Mouse (Mus musculus) embryonic facial prominence, embryonic 11.5 days (tissue): ENCODE data around the gene Slc4a1. TPM values are rescaled to one million over a fixed set of nuclear protein-coding genes. Genes with fewer than 3 reads are reported as not detected.

Experiments used
- ATAC-seq: fragments of 200-750 bp; cut with Nextera tagmentation; replicated peaks from 2 replicates; pipeline ENCODE4 v1.8.0; 2017; ENCODE audit warnings: low read depth; ENCODE audit not compliant: insufficient number of reproducible peaks, low FRiP score, low TSS enrichment
- DNase-seq: peaks from one replicate; pipeline ENCODE4 v3.0.0-alpha.2; 2015; ENCODE audit warnings: low spot score
- H3K27ac ChIP-seq: fragments of 300-500 bp; sonication (generic); replicated peaks from 2 replicates; pipeline ENCODE4 v1.5.1; 2014; ENCODE audit warnings: mild to moderate bottlenecking, low read depth, low read length, control low read depth
- H3K27me3 ChIP-seq: fragments of 300-500 bp; sonication (generic); 2 replicates; pipeline ENCODE4 v1.6.1; 2014; ENCODE audit warnings: mild to moderate bottlenecking, low read length, moderate library complexity, mixed read lengths; ENCODE audit not compliant: control insufficient read depth, insufficient read depth
- H3K36me3 ChIP-seq: fragments of 300-500 bp; sonication (generic); replicated peaks from 2 replicates; pipeline ENCODE4 v1.6.1; 2014; ENCODE audit warnings: low read depth, mild to moderate bottlenecking, low read length, moderate library complexity, mixed read lengths; ENCODE audit not compliant: control insufficient read depth, insufficient read depth
- H3K4me1 ChIP-seq: fragments of 300-500 bp; sonication (generic); 2 replicates; pipeline ENCODE4 v1.6.1; 2014; ENCODE audit warnings: low read length, mixed read lengths; ENCODE audit not compliant: control insufficient read depth, insufficient read depth
- H3K4me2 ChIP-seq: fragments of 300-500 bp; sonication (generic); 2 replicates; pipeline ENCODE4 v1.6.1; 2014; ENCODE audit warnings: low read depth, mild to moderate bottlenecking, control low read depth, low read length, moderate library complexity
- H3K4me3 ChIP-seq: fragments of 300-500 bp; sonication (generic); 2 replicates; pipeline ENCODE4 v1.5.1; 2014; ENCODE audit warnings: low read depth, low read length, control low read depth
- H3K9ac ChIP-seq: fragments of 300-500 bp; sonication (generic); replicated peaks from 2 replicates; pipeline ENCODE4 v1.6.1; 2014; ENCODE audit warnings: mild to moderate bottlenecking, control low read depth, low read length
- H3K9me3 ChIP-seq: fragments of 300-500 bp; sonication (generic); replicated peaks from 2 replicates; pipeline ENCODE4 v1.6.1; 2016; ENCODE audit warnings: mild to moderate bottlenecking, low read length, inconsistent platforms, mixed read lengths; ENCODE audit not compliant: control insufficient read depth
- WGBS: fragments of 180-500 bp; shearing (Covaris S2); extraction: QIAGEN DNeasy Blood & Tissue Kit; methylation state at CpG from one replicate; pipeline ENCODE4 v1.1.7; 2014; 5-methylcytosine and 5-hydroxymethylcytosine counted together
- polyA plus RNA-seq: library from polyadenylated mRNA; unstranded; fragments of >200 nt; fragmentation: Nextera tagmentation; extraction: Ambion mirVana; gene quantifications from 2 replicates; pipeline ENCODE4 v1.2.1, GENCODE M21; 2014

Slc4a1 gene
- polyA plus RNA-seq, 1 experiment from 2014 or later, result 25.8 TPM

DNA sequence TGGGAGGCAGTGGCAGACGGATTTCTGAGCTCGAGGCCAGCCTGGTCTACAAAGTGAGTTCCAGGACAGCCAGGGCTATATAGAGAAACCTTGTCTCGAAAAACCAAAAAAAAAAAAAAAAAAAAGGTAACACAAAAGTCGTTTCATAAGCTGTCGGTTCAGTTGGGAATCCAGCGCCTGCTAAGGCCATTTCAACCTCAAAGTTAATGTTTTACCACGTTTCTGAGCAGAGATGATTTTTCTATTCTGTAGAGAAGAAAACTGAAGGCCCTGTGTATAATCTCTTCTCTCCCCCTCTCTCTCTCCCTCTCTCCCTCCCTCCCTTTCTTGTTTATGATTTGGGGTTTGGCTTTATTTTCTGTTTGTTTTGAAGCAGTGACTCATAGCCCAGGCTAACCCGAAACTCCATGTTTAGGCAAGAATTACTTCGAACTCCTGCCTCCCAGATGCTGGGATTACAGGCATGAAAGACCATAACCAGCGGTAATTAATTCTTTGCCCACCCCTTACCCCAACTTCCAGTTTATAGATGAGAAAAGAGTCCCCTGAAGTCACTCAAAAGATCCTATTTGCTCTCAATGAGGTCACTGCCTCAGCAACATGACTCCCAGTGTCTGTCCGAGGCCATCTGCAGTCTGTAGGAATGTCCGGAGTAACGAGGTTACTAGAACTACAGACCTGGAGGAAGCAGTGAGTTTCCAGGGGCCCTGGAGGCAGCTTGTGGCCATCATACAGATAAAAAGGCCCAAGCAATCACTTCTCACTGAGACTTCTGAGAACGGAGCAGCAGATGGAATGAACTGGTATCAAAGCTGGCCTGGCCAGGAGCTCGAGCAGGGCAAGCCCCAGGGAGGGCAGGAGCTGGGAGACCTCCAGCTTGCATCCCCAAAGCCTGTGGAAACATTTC is 43.1 kb upstream of the Slc4a1 start:
- ATAC-seq, result no peak
- peak overlapping the region; percentile 28 for H3K4me2 ChIP-seq
- H3K27me3 ChIP-seq, result no peaks in the 10 kb centered on the region
- no peak overlapping the region for H3K27ac ChIP-seq
- DNase-seq, result no peak
- H3K4me1 ChIP-seq, result 0 out of 2 replicates have a peak, but pooled peaks cover 5% of the 10 kb centered on the region
- 0 out of 2 replicates have a peak overlapping the region, but pooled peaks have one; percentile 23 for H3K9ac ChIP-seq
- no peaks in the 10 kb centered on the region for H3K9me3 ChIP-seq
- WGBS, result 39% methylated on average over 14 of the region's 15 CpGs
- peak overlapping the region; percentile 21 for H3K4me3 ChIP-seq
- no peaks in the 10 kb centered on the region for H3K36me3 ChIP-seq

DNA sequence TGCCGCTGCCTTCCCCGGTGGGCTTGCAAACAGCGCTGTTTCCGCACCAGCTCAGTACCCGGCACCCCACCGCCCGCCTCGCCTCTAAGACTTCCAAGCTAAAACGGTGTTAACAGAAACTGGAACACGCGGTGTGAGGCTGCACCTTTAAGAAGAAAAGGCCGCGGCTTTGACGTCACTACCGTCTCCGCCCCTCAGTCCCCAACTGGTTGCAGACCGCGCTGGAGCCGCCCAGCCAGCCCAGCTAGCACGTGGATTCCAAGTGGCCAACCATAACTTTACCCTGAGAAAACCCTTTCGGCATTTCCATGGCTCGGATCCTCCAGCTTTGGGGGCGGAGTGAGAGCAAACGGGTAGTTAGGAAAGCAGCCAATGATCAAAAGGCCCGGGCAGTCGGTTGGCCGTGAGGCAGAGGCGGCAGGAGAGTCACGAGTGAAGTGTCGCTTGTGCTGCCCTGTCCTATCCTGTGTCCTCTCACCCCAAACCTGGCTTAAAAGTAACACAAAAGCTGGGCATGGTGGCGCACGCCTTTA is 42.4 kb upstream of the Slc4a1 start:
- H3K27ac ChIP-seq, result peak overlapping the region; percentile 63
- 0 out of 2 replicates have a peak overlapping the region, but pooled peaks have one; percentile 23 for H3K9ac ChIP-seq
- ATAC-seq (peak; percentile 91), DNase-seq (peak; percentile 100)
- H3K9me3 ChIP-seq, result no peaks in the 10 kb centered on the region
- peaks cover 5% of the 10 kb centered on the region for H3K36me3 ChIP-seq
- H3K27me3 ChIP-seq, result no peaks in the 10 kb centered on the region
- H3K4me3 ChIP-seq, result peak overlapping the region; percentile 82
- under 1% methylated on average over 32 of the region's 32 CpGs for WGBS
- 0 out of 2 replicates have a peak, but pooled peaks cover 5% of the 10 kb centered on the region for H3K4me1 ChIP-seq
- peak overlapping the region; percentile 75 for H3K4me2 ChIP-seq

DNA sequence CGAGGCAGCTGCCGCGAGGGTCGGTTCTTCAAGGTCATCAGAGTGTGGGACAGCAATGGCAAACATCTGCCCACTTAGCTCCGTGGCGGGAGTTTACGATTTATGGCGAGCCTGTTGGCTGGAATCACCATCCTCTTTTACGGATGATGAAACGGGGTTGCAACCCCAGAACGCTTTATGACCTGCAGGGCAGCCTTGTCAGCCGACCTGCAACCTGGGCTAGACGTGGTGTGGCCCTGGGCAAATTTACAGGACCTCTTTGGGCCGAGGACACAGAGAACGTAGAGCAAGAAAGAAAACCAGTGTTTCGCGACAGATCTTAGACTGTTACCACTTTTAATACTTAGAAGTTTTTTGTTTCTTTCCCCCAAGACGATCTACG is 41.8 kb upstream of the Slc4a1 start, which contains the start of gene Slc25a39:
Gene Slc25a39, minus strand, starts transcription at position 113 of the 382 bp plus-strand sequence.
- Histone ChIP-seq H3K4me3 (peak within 1 kb of the TSS; percentile 82), H3K27ac (peak within 1 kb of the TSS; percentile 63), H3K4me2 (peak within 1 kb of the TSS; percentile 75), H3K9ac (peak within 1 kb of the TSS; percentile 90), H3K9me3 (no peaks in the 10 kb centered on the region), H3K27me3 (no peaks in the 10 kb centered on the region), H3K4me1 (0 out of 2 replicates have a peak, but pooled peaks cover 5% of the 10 kb centered on the region), H3K36me3 (peaks cover 9% of the 10 kb centered on the region)
- WGBS, result under 1% methylated on average over 19 of the region's 19 CpGs
- DNase-seq, result no peak
- ATAC-seq, result no peak

DNA sequence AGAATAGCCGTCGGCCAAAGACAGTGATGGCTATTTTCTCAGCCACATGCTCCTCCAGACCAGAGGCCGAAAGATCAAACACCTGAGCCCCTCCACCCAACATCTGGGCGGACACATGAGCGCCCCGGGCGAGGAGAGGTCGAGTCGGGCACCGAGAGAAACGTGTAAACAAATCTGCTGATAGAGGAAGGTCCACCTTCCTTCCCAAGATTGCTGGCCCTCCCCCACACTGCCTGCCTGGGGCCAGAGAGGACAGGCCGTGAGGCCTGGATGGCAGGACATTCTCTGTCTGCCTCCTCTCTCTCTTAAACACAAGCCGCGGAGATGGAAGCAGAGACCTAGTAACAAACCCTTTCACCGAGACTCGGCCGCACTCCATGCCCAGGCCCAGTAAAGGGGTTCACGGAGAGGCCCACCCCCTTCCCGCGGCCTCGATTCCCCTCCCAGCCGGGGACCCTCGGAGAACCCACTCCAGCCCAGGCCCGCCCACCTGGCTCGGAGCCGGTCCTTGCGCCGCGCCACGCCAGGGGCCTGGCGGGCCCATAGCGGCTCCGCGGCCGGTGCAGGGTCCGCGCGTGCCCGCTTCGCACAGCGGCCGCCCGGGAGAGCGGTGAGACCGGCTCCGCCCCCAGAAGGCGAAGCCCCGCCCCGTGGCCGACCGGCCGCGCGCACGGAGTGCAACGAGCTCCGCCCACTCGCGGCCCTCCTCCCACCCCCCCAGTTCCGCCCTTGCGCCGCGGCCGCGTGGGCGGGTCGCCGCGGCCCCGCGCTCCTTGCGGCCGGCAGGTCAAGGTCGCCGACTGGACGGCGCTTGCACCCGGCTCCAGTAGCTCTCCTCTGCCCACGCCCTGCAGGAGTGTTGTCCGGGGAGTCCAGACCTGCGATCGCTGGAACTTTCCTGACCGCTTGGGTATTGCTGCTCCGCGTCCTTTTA is 41.2 kb upstream of the Slc4a1 start:
- Histone ChIP-seq H3K27ac (peak overlapping the region; percentile 63), H3K36me3 (peaks cover 9% of the 10 kb centered on the region), H3K4me3 (peak overlapping the region; percentile 82), H3K4me2 (peak overlapping the region; percentile 75), H3K9ac (peak overlapping the region; percentile 90), H3K9me3 (no peaks in the 10 kb centered on the region), H3K4me1 (0 out of 2 replicates have a peak, but pooled peaks cover 5% of the 10 kb centered on the region), H3K27me3 (no peaks in the 10 kb centered on the region)
- peak; percentile 60 for ATAC-seq
- WGBS, result under 1% methylated on average over 77 of the region's 85 CpGs
- DNase-seq, result peak; percentile 94

DNA sequence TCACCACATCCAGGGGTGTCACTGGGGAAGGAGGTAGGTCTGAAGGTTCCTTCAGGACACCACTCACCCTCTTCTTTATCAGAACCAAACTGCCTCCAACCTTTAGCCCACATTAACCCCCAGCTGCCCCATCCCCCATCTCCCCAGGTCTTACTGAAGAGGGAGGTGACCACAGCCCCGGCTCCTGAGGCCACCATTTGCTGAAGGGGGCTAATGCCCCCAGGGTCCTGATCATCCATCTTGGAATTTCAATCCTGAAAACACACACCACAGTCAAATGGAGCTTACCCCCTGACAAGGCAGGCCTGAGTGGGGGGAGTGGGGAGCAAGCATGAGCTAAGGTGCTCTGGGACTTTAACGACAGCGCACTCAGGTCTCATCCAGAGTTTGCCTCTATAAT is 40.4 kb upstream of the Slc4a1 start:
- DNase-seq, result no peak

DNA sequence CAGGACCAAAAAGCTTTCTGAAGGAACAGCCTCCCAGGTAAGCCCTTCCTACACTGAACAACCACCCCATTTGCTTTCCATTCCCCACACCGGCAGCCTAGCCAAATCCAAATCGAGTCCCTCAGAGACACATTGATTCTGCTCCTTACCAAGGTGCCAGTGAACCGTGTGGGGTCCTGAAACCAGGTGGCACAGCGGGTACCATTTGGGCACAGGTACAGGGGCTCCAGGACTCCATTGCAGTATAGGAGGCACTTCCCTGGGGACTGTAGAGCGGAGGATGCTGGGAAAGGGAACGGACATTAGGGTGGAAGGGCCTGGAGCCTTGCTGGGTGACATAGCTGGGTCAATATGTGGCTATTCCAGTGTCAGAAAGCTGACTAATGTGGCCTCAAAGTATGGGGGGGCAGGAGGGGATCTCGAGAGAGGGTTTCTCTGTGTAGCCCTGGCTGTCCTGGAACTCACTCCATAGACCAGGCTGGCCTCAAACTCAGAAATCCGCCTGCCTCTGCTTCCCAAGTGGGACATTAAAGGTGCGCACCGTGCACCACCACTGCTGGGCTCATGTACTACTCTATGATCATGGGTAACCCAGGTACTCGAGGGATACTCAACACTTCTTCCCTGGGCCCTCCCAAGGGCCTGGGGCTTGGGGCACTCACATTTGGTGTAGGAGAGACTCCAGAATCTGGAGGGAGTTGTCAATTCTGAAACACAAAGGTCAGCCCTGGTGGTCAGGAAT is 39.7 kb upstream of the Slc4a1 start:
- Histone ChIP-seq H3K9me3 (no peaks in the 10 kb centered on the region), H3K27ac (no peak overlapping the region), H3K4me2 (peak overlapping the region; percentile 75; the same call in 1 of the 2 replicates), H3K9ac (no peak overlapping the region; the same call in 1 of the 2 replicates), H3K4me1 (0 out of 2 replicates have a peak, but pooled peaks cover 5% of the 10 kb centered on the region), H3K4me3 (no peak overlapping the region), H3K27me3 (no peaks in the 10 kb centered on the region), H3K36me3 (peaks cover 9% of the 10 kb centered on the region)
- no peak for DNase-seq
- WGBS, result 81% methylated on average over 11 of the region's 11 CpGs
- ATAC-seq, result no peak

More for the DNA sequence above, 40.4 kb upstream of the Slc4a1 start:
- H3K9me3 ChIP-seq, result no peaks in the 10 kb centered on the region
- 0 out of 2 replicates have a peak, but pooled peaks cover 5% of the 10 kb centered on the region for H3K4me1 ChIP-seq
- 0% methylated on average over 3 of the region's 3 CpGs for WGBS
- H3K36me3 ChIP-seq, result peaks cover 9% of the 10 kb centered on the region
- H3K4me3 ChIP-seq, result peak overlapping the region; percentile 82
- H3K27me3 ChIP-seq, result no peaks in the 10 kb centered on the region
- peak overlapping the region; percentile 75 for H3K4me2 ChIP-seq
- peak overlapping the region; percentile 90 for H3K9ac ChIP-seq
- no peak overlapping the region; the same call in 1 of the 2 replicates for H3K27ac ChIP-seq
- no peak for ATAC-seq
